Mouse (Mus musculus): ENCODE data around the gene Cbfa2t2.

DNA sequence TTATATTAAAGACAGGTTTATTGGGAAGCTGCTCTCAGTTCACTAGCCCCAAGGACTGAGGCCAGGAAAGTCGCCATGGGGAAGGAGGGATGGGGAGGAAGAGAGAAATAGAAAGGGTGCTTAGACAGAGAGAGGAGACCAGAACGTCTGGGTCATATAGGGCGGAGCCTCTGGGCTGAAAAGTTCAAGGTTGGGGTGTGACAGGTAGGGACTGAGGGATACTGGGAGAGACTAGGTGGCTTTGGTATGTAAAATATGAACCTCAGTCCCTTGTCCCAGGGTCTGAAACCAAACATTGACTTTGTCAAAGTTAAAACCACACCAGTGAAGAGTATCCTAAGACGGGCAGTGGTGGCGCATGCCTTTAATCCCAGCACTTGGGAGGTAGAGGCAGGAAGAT is 30.9 kb downstream of the Cbfa2t2 start:
- no peak for TF ChIP-seq CTCF (IDR thresholded peaks at IDR 0.05; ENCODE audit: control insufficient read depth, insufficient read depth, insufficient replicate concordance, low read depth, low read length)
- no peak for TF ChIP-seq POLR2A (IDR thresholded peaks at IDR 0.05; ENCODE audit: control insufficient read depth, low read depth, low read length)

Measured in testis, adult 2 months (tissue).